7 mouse cellular contexts compared by ENCODE assay signal in genomic region chr13:23516822-23517602, GRCm38 (mm10). TPM values are rescaled to one million over a fixed set of nuclear protein-coding genes. Genes with fewer than 3 reads are reported as not detected.
DNase-seq lines count a peak whose midpoint lies in the region; ATAC-seq and TF ChIP-seq lines count a peak whose summit lies in the region.

No protein-coding gene starts in this region.

- no peak for TF ChIP-seq CTCF in hindbrain, postnatal 0 days (IDR thresholded peaks at IDR 0.05; ENCODE audit: low read depth)

- H3K27me3 ChIP-seq in hindbrain, postnatal 0 days (ENCODE audit: insufficient read depth, low read length) = no peaks in the 10 kb centered on the region
- H3K27me3 ChIP-seq in midbrain, embryonic 10.5 days (ENCODE audit: low read depth, poor library complexity, severe bottlenecking) = no peaks in the 10 kb centered on the region

- peak overlapping the region; percentile 79 for H3K4me2 ChIP-seq in hindbrain, postnatal 0 days (ENCODE audit: low read depth, low read length)

- H3K27ac ChIP-seq in hindbrain, postnatal 0 days = no peak overlapping the region
- peak overlapping the region; percentile 23; the same call in 1 of the 2 replicates for H3K27ac ChIP-seq in midbrain, embryonic 10.5 days (replicated peaks)

- DNase-seq in ZHBTc4 (ENCODE audit: low read depth, low spot score) = peak; percentile 80
- peak; percentile 87 to 90 for DNase-seq in cerebellum, postnatal 14 days
- DNase-seq in gastrocnemius, adult 8-10 months (ENCODE audit: low spot score in 2 of 2) = peak; percentile 48 to 60
- peak; percentile 84 for DNase-seq in hindbrain, postnatal 0 days (ENCODE audit: low spot score)
- peak; percentile 73 for DNase-seq in left cerebral cortex, postnatal 4 days
- DNase-seq in midbrain, embryonic 10.5 days (ENCODE audit: low spot score) = peak; percentile 61
- peak; percentile 63 to 82 for DNase-seq in spleen, adult 18-20 months

- intact Hi-C loops in left cerebral cortex, postnatal 4 days (cut with DNase I) = loop anchor here (5.0 to 10.0 kb wide), 2 partner anchors 80 to 1572 kb away; partner anchors contain the start of gene Zfp184

- no peaks in the 10 kb centered on the region for H3K4me1 ChIP-seq in hindbrain, postnatal 0 days (ENCODE audit: insufficient read depth, low read length)
- peaks cover 18% of the 10 kb centered on the region for H3K4me1 ChIP-seq in midbrain, embryonic 10.5 days

- no peaks in the 10 kb centered on the region for H3K36me3 ChIP-seq in hindbrain, postnatal 0 days (ENCODE audit: insufficient read depth, low read length)
- H3K36me3 ChIP-seq in midbrain, embryonic 10.5 days = no peaks in the 10 kb centered on the region

- no peak overlapping the region for H3K9ac ChIP-seq in hindbrain, postnatal 0 days (replicated peaks; ENCODE audit: low read length)

- ATAC-seq in hindbrain, postnatal 0 days = peak; percentile 75; the same call in 1 of the 2 replicates

- no peaks in the 10 kb centered on the region for H3K9me3 ChIP-seq in hindbrain, postnatal 0 days (ENCODE audit: low read length)
- H3K9me3 ChIP-seq in midbrain, embryonic 10.5 days (replicated peaks) = no peaks in the 10 kb centered on the region

- H3K4me3 ChIP-seq in hindbrain, postnatal 0 days (ENCODE audit: low read length) = peak overlapping the region; percentile 52
- peak overlapping the region; percentile 60 for H3K4me3 ChIP-seq in midbrain, embryonic 10.5 days

- WGBS in hindbrain, postnatal 0 days = under 1% methylated on average over 19 of the region's 19 CpGs
- under 1% methylated on average over 19 of the region's 19 CpGs for WGBS in midbrain, embryonic 10.5 days

RNA-seq across cellular contexts. Expression of gene Hist1h4h, which starts 13.8 kb away (rescaled TPM):
- 100 to 1,000 TPM; 131 to 174 (median 160) TPM for total RNA-seq in gastrocnemius, adult 8-10 months (2022)
- total RNA-seq in hindbrain, postnatal 0 days (2014; rRNA removed) = 2,417 and 3,828 TPM in 2 replicates
- polyA plus RNA-seq in hindbrain, postnatal 0 days (2015; fragmentation: Nextera tagmentation; extraction: Ambion mirVana) = 4.2 and 5.5 TPM in 2 replicates
- total RNA-seq in left cerebral cortex, postnatal 4 days (2021) = 100 to 1,000 TPM; 441 to 470 TPM
- polyA plus RNA-seq in midbrain, embryonic 10.5 days (2016; fragmentation: Nextera tagmentation; extraction: Ambion mirVana) = 2.0 and 4.1 TPM in 2 replicates

RNA-seq across cellular contexts. Expression of gene Hist1h2af, which starts 16.7 kb away (rescaled TPM):
- 1 to 10 TPM in 1 of 4 experiments, not detected in 3; 1.5 TPM for total RNA-seq in gastrocnemius, adult 8-10 months (2022)
- total RNA-seq in hindbrain, postnatal 0 days (2014; rRNA removed) = 415 and 567 TPM in 2 replicates
- polyA plus RNA-seq in hindbrain, postnatal 0 days (2015; fragmentation: Nextera tagmentation; extraction: Ambion mirVana) = 3.3 and 7.9 TPM in 2 replicates
- 10 to 100 TPM; 74.6 to 86.0 TPM for total RNA-seq in left cerebral cortex, postnatal 4 days (2021)
- polyA plus RNA-seq in midbrain, embryonic 10.5 days (2016; fragmentation: Nextera tagmentation; extraction: Ambion mirVana) = 4.7 and 9.5 TPM in 2 replicates

RNA-seq across cellular contexts. Expression of gene Hist1h3g, which starts 18.2 kb away (rescaled TPM):
- 1 to 10 TPM in 1 of 4 experiments, under 1 TPM in 1, not detected in 2; 0.75 to 2.2 TPM for total RNA-seq in gastrocnemius, adult 8-10 months (2022)
- 544 and 673 TPM in 2 replicates for total RNA-seq in hindbrain, postnatal 0 days (2014; rRNA removed)
- 1.4 and 2.2 TPM in 2 replicates for polyA plus RNA-seq in hindbrain, postnatal 0 days (2015; fragmentation: Nextera tagmentation; extraction: Ambion mirVana)
- total RNA-seq in left cerebral cortex, postnatal 4 days (2021) = 10 to 100 TPM; 22.0 to 28.6 TPM
- 5.5 and 5.6 TPM in 2 replicates for polyA plus RNA-seq in midbrain, embryonic 10.5 days (2016; fragmentation: Nextera tagmentation; extraction: Ambion mirVana)

RNA-seq across cellular contexts. Expression of gene Hist1h2bh, which starts 26.2 kb away (rescaled TPM):
- total RNA-seq in gastrocnemius, adult 8-10 months (2022) = 1 to 10 TPM in 2 of 4 experiments, under 1 TPM in 2; 0.82 to 1.6 (median 1.2) TPM
- 65.9 and 103 TPM in 2 replicates for total RNA-seq in hindbrain, postnatal 0 days (2014; rRNA removed)
- polyA plus RNA-seq in hindbrain, postnatal 0 days (2015; fragmentation: Nextera tagmentation; extraction: Ambion mirVana) = 0.13 and 0.35 TPM in 2 replicates
- total RNA-seq in left cerebral cortex, postnatal 4 days (2021) = 1 to 10 TPM; 4.5 to 6.1 TPM
- 1.00 and 1.0 TPM in 2 replicates for polyA plus RNA-seq in midbrain, embryonic 10.5 days (2016; fragmentation: Nextera tagmentation; extraction: Ambion mirVana)

RNA-seq across cellular contexts. Expression of gene Hist1h3f, which starts 26.8 kb away (rescaled TPM):
- total RNA-seq in gastrocnemius, adult 8-10 months (2022) = 1 to 10 TPM; 3.1 to 5.0 (median 4.4) TPM
- total RNA-seq in hindbrain, postnatal 0 days (2014; rRNA removed) = 466 and 603 TPM in 2 replicates
- 0.16 and 0.54 TPM in 2 replicates for polyA plus RNA-seq in hindbrain, postnatal 0 days (2015; fragmentation: Nextera tagmentation; extraction: Ambion mirVana)
- total RNA-seq in left cerebral cortex, postnatal 4 days (2021) = 10 to 100 TPM; 42.2 to 44.0 TPM
- polyA plus RNA-seq in midbrain, embryonic 10.5 days (2016; fragmentation: Nextera tagmentation; extraction: Ambion mirVana) = 1.1 and 1.5 TPM in 2 replicates

Comparison
In these comparisons a context has a peak if more than half of its experiments do, and no peak if none do; other contexts are left out.
1. RNA of gene Hist1h2af, which starts 16.7 kb away (total RNA-seq): 415 to 567 TPM in hindbrain, postnatal 0 days and 74.6 to 86.0 TPM in left cerebral cortex, postnatal 4 days; 1.5 TPM in gastrocnemius, adult 8-10 months; every median in the first group is over 10 times any median in the second.
2. RNA of gene Hist1h3g, which starts 18.2 kb away (total RNA-seq): 544 to 673 TPM in hindbrain, postnatal 0 days; 22.0 to 28.6 TPM in left cerebral cortex, postnatal 4 days and 0.75 to 2.2 TPM in gastrocnemius, adult 8-10 months; every median in the first group is over 10 times any median in the second.
3. Peak in every context shown above with its lines, with median percentiles within 50 percentile points of each other: DNase-seq.